Mouse (Mus musculus) heart, embryonic 15.5 days (tissue): ENCODE results near the gene Onecut1. TPM values are rescaled to one million over a fixed set of nuclear protein-coding genes. Genes with fewer than 3 reads are reported as not detected.

ENCODE experiments used
- ATAC-seq: fragments of 200-750 bp; cut with Nextera tagmentation; replicated peaks from 2 replicates; pipeline ENCODE4 v1.8.0; 2017; ENCODE audit warnings: low read depth, moderate TSS enrichment; ENCODE audit not compliant: insufficient number of reproducible peaks, insufficient read depth, low FRiP score
- H3K27ac ChIP-seq: fragments of 300-500 bp; sonication (generic); 2 replicates; pipeline ENCODE4 v1.5.1; 2015; ENCODE audit warnings: mild to moderate bottlenecking, inconsistent platforms
- H3K27me3 ChIP-seq: fragments of 300-500 bp; sonication (generic); 2 replicates; pipeline ENCODE4 v1.6.1; 2015; ENCODE audit warnings: inconsistent platforms
- H3K36me3 ChIP-seq: fragments of 300-500 bp; sonication (generic); 2 replicates; pipeline ENCODE4 v1.6.1; 2015; ENCODE audit warnings: mild to moderate bottlenecking, inconsistent platforms
- H3K4me1 ChIP-seq: fragments of 300-500 bp; sonication (generic); replicated peaks from 2 replicates; pipeline ENCODE4 v1.6.1; 2015; ENCODE audit warnings: inconsistent platforms
- H3K4me2 ChIP-seq: fragments of 300-500 bp; sonication (generic); 2 replicates; pipeline ENCODE4 v1.6.1; 2015; ENCODE audit warnings: inconsistent platforms, mild to moderate bottlenecking, moderate library complexity
- H3K4me3 ChIP-seq: fragments of 300-500 bp; sonication (generic); 2 replicates; pipeline ENCODE4 v1.5.1; 2015; ENCODE audit warnings: mild to moderate bottlenecking, inconsistent platforms
- H3K9ac ChIP-seq: fragments of 300-500 bp; sonication (generic); 2 replicates; pipeline ENCODE4 v1.6.1; 2015; ENCODE audit warnings: mild to moderate bottlenecking, inconsistent platforms
- H3K9me3 ChIP-seq: fragments of 300-500 bp; sonication (generic); replicated peaks from 2 replicates; pipeline ENCODE4 v1.6.1; 2016; ENCODE audit warnings: inconsistent platforms
- WGBS: fragments of 180-500 bp; shearing (Covaris S2); methylation state at CpG from one replicate; pipeline ENCODE4 v1.1.7; 2015; ENCODE audit warnings: mixed read lengths; 5-methylcytosine and 5-hydroxymethylcytosine counted together
- polyA plus RNA-seq: library from polyadenylated mRNA; unstranded; fragments of >200 nt; fragmentation: Nextera tagmentation; extraction: Ambion mirVana; gene quantifications from 2 replicates; pipeline ENCODE4 v1.2.1, GENCODE M21; 2015

Gene Onecut1
- polyA plus RNA-seq, 1 experiment from 2014 or later: not detected

- H3K27me3 ChIP-seq: peaks cover 100% of the 10 kb centered on the region
- no peaks in the 10 kb centered on the region for H3K36me3 ChIP-seq
- peak overlapping the region; percentile 98 for H3K4me2 ChIP-seq
- peaks cover 36% of the 10 kb centered on the region for H3K4me1 ChIP-seq
- no peak overlapping the region for H3K27ac ChIP-seq
- ATAC-seq: no peak
- H3K9ac ChIP-seq: no peak overlapping the region
- 2% methylated on average over 56 of the region's 56 CpGs for WGBS
- no peaks in the 10 kb centered on the region for H3K9me3 ChIP-seq
- H3K4me3 ChIP-seq: peak overlapping the region; percentile 57
Measured at GRCm38 (mm10) chr9:74862783-74863654, 1.3 kb downstream of the Onecut1 start.

- 1% methylated on average over 36 of the region's 36 CpGs for whole genome bisulfite sequencing
Measured at GRCm38 (mm10) chr9:74863655-74864443, 2.1 kb downstream of the Onecut1 start.

GRCm38 (mm10) chr9:74864471-74864870 lies 2.8 kb downstream of the Onecut1 start:
- H3K4me3 ChIP-seq: no peak overlapping the region
- H3K27me3 ChIP-seq: peaks cover 99% of the 10 kb centered on the region
- peaks cover 38% of the 10 kb centered on the region for H3K4me1 ChIP-seq
- no peaks in the 10 kb centered on the region for H3K9me3 ChIP-seq
- 4% methylated on average over 14 of the region's 14 CpGs for WGBS
- no peak overlapping the region for H3K27ac ChIP-seq
- no peak for ATAC-seq
- no peak overlapping the region for H3K9ac ChIP-seq
- no peaks in the 10 kb centered on the region for H3K36me3 ChIP-seq
- H3K4me2 ChIP-seq: no peak overlapping the region

More at GRCm38 (mm10) chr9:74863655-74864443, 2.1 kb downstream of the Onecut1 start:
- no peaks in the 10 kb centered on the region for H3K36me3 ChIP-seq
- no peak overlapping the region for H3K9ac ChIP-seq
- H3K4me1 ChIP-seq: peaks cover 38% of the 10 kb centered on the region
- H3K4me2 ChIP-seq: peak overlapping the region; percentile 98
- no peaks in the 10 kb centered on the region for H3K9me3 ChIP-seq
- peaks cover 100% of the 10 kb centered on the region for H3K27me3 ChIP-seq
- peak overlapping the region; percentile 57 for H3K4me3 ChIP-seq
- H3K27ac ChIP-seq: no peak overlapping the region
- ATAC-seq: no peak

GRCm38 (mm10) chr9:74866596-74867313 lies 5.0 kb downstream of the Onecut1 start:
- no peaks in the 10 kb centered on the region for H3K36me3 ChIP-seq
- H3K27me3 ChIP-seq: peaks cover 96% of the 10 kb centered on the region
- H3K4me2 ChIP-seq: no peak overlapping the region
- no peaks in the 10 kb centered on the region for H3K9me3 ChIP-seq
- no peak overlapping the region for H3K4me3 ChIP-seq
- 10% methylated on average over 27 of the region's 27 CpGs for WGBS
- H3K27ac ChIP-seq: no peak overlapping the region
- H3K4me1 ChIP-seq: peaks cover 27% of the 10 kb centered on the region
- no peak overlapping the region for H3K9ac ChIP-seq
- ATAC-seq: no peak

GRCm38 (mm10) chr9:74867641-74868205 lies 6.0 kb downstream of the Onecut1 start:
- Histone ChIP-seq H3K4me2 (no peak overlapping the region), H3K9ac (no peak overlapping the region), H3K4me3 (no peak overlapping the region), H3K9me3 (no peaks in the 10 kb centered on the region), H3K27ac (no peak overlapping the region), H3K36me3 (no peaks in the 10 kb centered on the region), H3K4me1 (peaks cover 18% of the 10 kb centered on the region), H3K27me3 (peaks cover 92% of the 10 kb centered on the region)
- ATAC-seq: no peak
- 8% methylated on average over 15 of the region's 15 CpGs for WGBS

- no peak for ATAC-seq
Measured at GRCm38 (mm10) chr9:74868336-74868950, 6.7 kb downstream of the Onecut1 start.

GRCm38 (mm10) chr9:74870960-74871688 lies 9.4 kb downstream of the Onecut1 start:
- Histone ChIP-seq H3K4me2 (no peak overlapping the region), H3K4me1 (peaks cover 6% of the 10 kb centered on the region; the same call in 1 of the 2 replicates), H3K27ac (no peak overlapping the region), H3K36me3 (no peaks in the 10 kb centered on the region), H3K9me3 (no peaks in the 10 kb centered on the region), H3K27me3 (peaks cover 78% of the 10 kb centered on the region), H3K9ac (no peak overlapping the region), H3K4me3 (no peak overlapping the region)
- WGBS: 20% methylated on average over 13 of the region's 13 CpGs
- no peak for ATAC-seq

More at GRCm38 (mm10) chr9:74868336-74868950, 6.7 kb downstream of the Onecut1 start:
- Histone ChIP-seq H3K4me1 (peaks cover 11% of the 10 kb centered on the region), H3K27me3 (peaks cover 92% of the 10 kb centered on the region), H3K36me3 (no peaks in the 10 kb centered on the region), H3K4me3 (no peak overlapping the region), H3K9ac (no peak overlapping the region), H3K27ac (no peak overlapping the region), H3K9me3 (no peaks in the 10 kb centered on the region), H3K4me2 (no peak overlapping the region)
- 9% methylated on average over 22 of the region's 22 CpGs for WGBS

GRCm38 (mm10) chr9:74876328-74876727 lies 14.6 kb downstream of the Onecut1 start:
- Histone ChIP-seq H3K9ac (no peak overlapping the region), H3K9me3 (no peaks in the 10 kb centered on the region), H3K27ac (no peak overlapping the region), H3K4me2 (no peak overlapping the region), H3K4me3 (no peak overlapping the region), H3K4me1 (no peaks in the 10 kb centered on the region), H3K36me3 (no peaks in the 10 kb centered on the region), H3K27me3 (peaks cover 38% of the 10 kb centered on the region)
- ATAC-seq: no peak
- 66% methylated on average over 6 of the region's 6 CpGs for WGBS

GRCm38 (mm10) chr9:74877709-74878108 lies 16.0 kb downstream of the Onecut1 start:
- Histone ChIP-seq H3K4me2 (no peak overlapping the region), H3K27me3 (peaks cover 28% of the 10 kb centered on the region), H3K4me3 (no peak overlapping the region), H3K36me3 (no peaks in the 10 kb centered on the region), H3K9ac (no peak overlapping the region), H3K27ac (no peak overlapping the region), H3K9me3 (no peaks in the 10 kb centered on the region), H3K4me1 (no peaks in the 10 kb centered on the region)
- ATAC-seq: no peak
- WGBS: 58% methylated on average over 2 of the region's 2 CpGs

- Histone ChIP-seq H3K4me3 (no peak overlapping the region), H3K9ac (no peak overlapping the region), H3K27me3 (no peaks in the 10 kb centered on the region), H3K9me3 (no peaks in the 10 kb centered on the region), H3K4me1 (no peaks in the 10 kb centered on the region), H3K36me3 (no peaks in the 10 kb centered on the region), H3K4me2 (no peak overlapping the region), H3K27ac (no peak overlapping the region)
- WGBS: 72% methylated on average over 4 of the region's 4 CpGs
- ATAC-seq: no peak
Measured at GRCm38 (mm10) chr9:74887866-74888265, 26.1 kb downstream of the Onecut1 start.
